Mouse (Mus musculus) intestine, postnatal 0 days (tissue): ENCODE results near the gene Olfr460. TPM values are rescaled to one million over a fixed set of nuclear protein-coding genes. Genes with fewer than 3 reads are reported as not detected.

Experiments
- ATAC-seq: fragments of 200-750 bp; cut with Nextera tagmentation; 2 replicates; pipeline ENCODE4 v1.8.0; 2017; ENCODE audit warnings: mild to moderate bottlenecking, moderate TSS enrichment, moderate library complexity
- H3K27ac ChIP-seq: fragments of 300-500 bp; sonication (generic); 2 replicates; pipeline ENCODE4 v1.5.1; 2014; ENCODE audit warnings: mild to moderate bottlenecking, low read depth, low read length, moderate library complexity
- H3K27me3 ChIP-seq: fragments of 300-500 bp; sonication (generic); replicated peaks from 2 replicates; pipeline ENCODE4 v1.6.1; 2014; ENCODE audit warnings: low read length, mixed read lengths; ENCODE audit not compliant: control insufficient read depth, insufficient read depth
- H3K36me3 ChIP-seq: fragments of 300-500 bp; sonication (generic); 2 replicates; pipeline ENCODE4 v1.6.1; 2014; ENCODE audit warnings: mild to moderate bottlenecking, moderate library complexity; ENCODE audit not compliant: control insufficient read depth, insufficient read depth
- H3K4me1 ChIP-seq: fragments of 300-500 bp; sonication (generic); replicated peaks from 2 replicates; pipeline ENCODE4 v1.6.1; 2014; ENCODE audit warnings: antibody characterized with exemption, low read length, mixed read lengths; ENCODE audit not compliant: control insufficient read depth, insufficient read depth
- H3K4me2 ChIP-seq: fragments of 300-500 bp; sonication (generic); replicated peaks from 2 replicates; pipeline ENCODE4 v1.6.1; 2014; ENCODE audit warnings: low read depth, mild to moderate bottlenecking, moderate library complexity
- H3K4me3 ChIP-seq: fragments of 300-500 bp; sonication (generic); 2 replicates; pipeline ENCODE4 v1.5.1; 2014; ENCODE audit warnings: low read depth, low read length
- H3K9ac ChIP-seq: fragments of 300-500 bp; sonication (generic); 2 replicates; pipeline ENCODE4 v1.6.1; 2014; ENCODE audit warnings: mild to moderate bottlenecking, low read depth, low read length
- H3K9me3 ChIP-seq: fragments of 300-500 bp; sonication (generic); 2 replicates; pipeline ENCODE4 v1.6.1; 2016; ENCODE audit warnings: mixed run types; ENCODE audit not compliant: control insufficient read depth
- CTCF ChIP-seq: sonication (generic); IDR thresholded peaks from 2 replicates; pipeline ENCODE4 v1.5.1; 2016; ENCODE audit warnings: low read depth, mild to moderate bottlenecking, control low read depth, antibody characterized with exemption, moderate library complexity
- WGBS: fragments of 180-500 bp; shearing (Covaris S2); extraction: QIAGEN DNeasy Blood & Tissue Kit; methylation state at CpG from one replicate; pipeline ENCODE4 v1.1.7; 2014; 5-methylcytosine and 5-hydroxymethylcytosine counted together
- polyA plus RNA-seq: library from polyadenylated mRNA; unstranded; fragments of >200 nt; fragmentation: Nextera tagmentation; extraction: Ambion mirVana; gene quantifications from 2 replicates; pipeline ENCODE4 v1.2.1, GENCODE M21; 2015

Gene Olfr460
- polyA plus RNA-seq, 1 experiment from 2014 or later: not detected

DNA sequence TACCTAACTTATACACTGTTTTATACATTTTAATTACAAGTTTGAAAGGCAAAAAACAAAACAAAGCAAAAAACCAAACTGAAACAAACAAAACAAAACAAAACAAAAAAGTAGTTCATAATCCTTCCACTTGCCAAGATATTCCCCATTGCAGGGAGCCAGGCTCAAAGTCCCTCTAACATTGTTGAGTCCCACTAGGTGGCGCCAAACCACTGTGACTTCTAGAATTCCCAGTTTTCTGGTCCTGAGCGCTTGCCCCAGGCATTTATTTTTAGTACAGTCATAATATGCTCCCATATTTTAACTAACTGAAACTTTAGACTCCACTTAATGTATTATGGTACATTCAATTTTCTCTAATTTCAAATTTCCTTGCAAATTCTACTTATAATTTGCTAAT lies 48.7 kb downstream of the Olfr460 start:
- no peak overlapping the region for H3K9ac ChIP-seq
- no peaks in the 10 kb centered on the region for H3K36me3 ChIP-seq
- 11% methylated on average over 2 of the region's 2 CpGs for WGBS
- H3K9me3 ChIP-seq: no peaks in the 10 kb centered on the region
- H3K4me1 ChIP-seq: no peaks in the 10 kb centered on the region
- peak; percentile 89 for TF ChIP-seq CTCF
- no peak for ATAC-seq
- H3K27ac ChIP-seq: no peak overlapping the region
- H3K27me3 ChIP-seq: no peaks in the 10 kb centered on the region
- H3K4me3 ChIP-seq: no peak overlapping the region
- H3K4me2 ChIP-seq: no peak overlapping the region

Other genes starting within 250 kb of the Olfr460 start
- gene Agk, start 244.3 kb upstream of the Olfr460 start, polyA plus RNA-seq: 10.0 and 10.9 TPM in 2 replicates
- 4.4 TPM in 2 replicates for gene E330009J07Rik, start 133.4 kb upstream of the Olfr460 start, polyA plus RNA-seq
- not detected in 2 replicates for gene Wee2, start 130.4 kb upstream of the Olfr460 start, polyA plus RNA-seq
- 82.8 and 89.1 TPM in 2 replicates for gene Ssbp1, start 98.1 kb upstream of the Olfr460 start, polyA plus RNA-seq
- not detected in 2 replicates for gene Tas2r137, start 78.3 kb upstream of the Olfr460 start, polyA plus RNA-seq
- not detected in 2 replicates for gene Tas2r108, start 76.0 kb upstream of the Olfr460 start, polyA plus RNA-seq
- gene Prss37, start 50.0 kb upstream of the Olfr460 start, polyA plus RNA-seq: not detected in 2 replicates
- gene Olfr461, start 14.4 kb upstream of the Olfr460 start, polyA plus RNA-seq: not detected in 2 replicates
- gene Clec5a, start 16.3 kb downstream of the Olfr460 start, polyA plus RNA-seq: 0.77 and 1.1 TPM in 2 replicates
- not detected in 2 replicates for gene Tas2r138, start 43.8 kb downstream of the Olfr460 start, polyA plus RNA-seq
- 38.9 and 52.2 TPM in 2 replicates for gene Mgam, start 59.3 kb downstream of the Olfr460 start, polyA plus RNA-seq